Mouse (Mus musculus) CH12.LX (cell line): ENCODE measurements around the gene Tll2. TPM values are rescaled to one million over a fixed set of nuclear protein-coding genes. Genes with fewer than 3 reads are reported as not detected.

Source experiments
- DNase-seq: peaks from one replicate; pipeline ENCODE4 v3.0.0-alpha.2; 2013; ENCODE audit errors: extremely low read depth
- H3K27ac ChIP-seq: 2 replicates; pipeline ENCODE4 v1.5.1; 2012; ENCODE audit warnings: low read depth, mild to moderate bottlenecking, control low read depth, moderate library complexity; ENCODE audit not compliant: insufficient read depth
- H3K27me3 ChIP-seq: replicated peaks from 2 replicates; pipeline ENCODE3; 2012; ENCODE audit warnings: inconsistent platforms
- H3K36me3 ChIP-seq, 2 experiments: replicated peaks in 1 of 2; 2 replicates each; pipeline versions ENCODE3 to v1.6.1; 2012; ENCODE audit warnings: inconsistent platforms in 1 of 2, low read length in 1 of 2, mild to moderate bottlenecking in 1 of 2, mixed read lengths in 1 of 2, moderate library complexity in 1 of 2; ENCODE audit not compliant: control insufficient read depth in 1 of 2, insufficient read depth in 1 of 2
- H3K4me1 ChIP-seq, 2 experiments: 2 replicates each; pipeline ENCODE4 v1.6.1; 2012; ENCODE audit warnings: inconsistent platforms in 1 of 2, moderate library complexity in 1 of 2; ENCODE audit not compliant: insufficient read depth in 2 of 2, control insufficient read depth in 1 of 2
- H3K4me2 ChIP-seq: 2 replicates; pipeline ENCODE4 v1.6.1; 2012; ENCODE audit warnings: low read depth, mild to moderate bottlenecking, control low read depth; ENCODE audit not compliant: poor library complexity, insufficient read depth, severe bottlenecking
- H3K4me3 ChIP-seq, 3 experiments: fragments of 150-350 bp in 1 of 3; sonication (generic) in 1 of 3; replicated peaks in 1 of 3; 2 replicates each; pipeline versions ENCODE3 to v1.5.1; 2011 to 2012; ENCODE audit warnings: low read depth in 2 of 3, low read length in 2 of 3, mild to moderate bottlenecking in 2 of 3, moderate library complexity in 2 of 3, control low read depth in 1 of 3, improper control_type of control experiment in 1 of 3, inconsistent platforms in 1 of 3, mixed read lengths in 1 of 3; ENCODE audit not compliant: poor library complexity in 1 of 3
- H3K79me2 ChIP-seq: replicated peaks from 2 replicates; pipeline ENCODE4 v1.6.1; 2012; ENCODE audit warnings: mild to moderate bottlenecking, moderate library complexity; ENCODE audit not compliant: control insufficient read depth, poor library complexity, insufficient read depth, severe bottlenecking; ENCODE audit errors: extremely low read depth
- H3K9ac ChIP-seq: 2 replicates; pipeline ENCODE4 v1.6.1; 2012; ENCODE audit warnings: low read depth, mild to moderate bottlenecking, control low read depth, moderate library complexity; ENCODE audit not compliant: insufficient read depth
- H3K9me3 ChIP-seq: replicated peaks from 2 replicates; pipeline ENCODE3; 2012; ENCODE audit warnings: low read length, inconsistent platforms, mixed read lengths
- BHLHE40 ChIP-seq: IDR thresholded peaks from 2 replicates; pipeline ENCODE4 v1.6.1; 2011; ENCODE audit warnings: mild to moderate bottlenecking, low read depth, low read length, improper control_type of control experiment
- CHD1 ChIP-seq: IDR thresholded peaks from 2 replicates; pipeline ENCODE4 v1.6.1; 2012; ENCODE audit warnings: low read depth, low read length, improper control_type of control experiment, inconsistent platforms
- ETS1 ChIP-seq: conservative IDR thresholded peaks from 2 replicates; pipeline ENCODE4 v1.6.1; 2012; ENCODE audit warnings: low read depth, mild to moderate bottlenecking, inconsistent platforms, low read length, improper control_type of control experiment, moderate library complexity
- HCFC1 ChIP-seq: IDR thresholded peaks from 2 replicates; pipeline ENCODE4 v1.6.1; 2012; ENCODE audit warnings: low read depth, mild to moderate bottlenecking, inconsistent platforms, low read length, improper control_type of control experiment
- JUND ChIP-seq: conservative IDR thresholded peaks from 2 replicates; pipeline ENCODE4 v1.6.1; 2011; ENCODE audit warnings: low read depth, low read length, improper control_type of control experiment
- MAFK ChIP-seq: IDR thresholded peaks from 2 replicates; pipeline ENCODE4 v1.6.1; 2011; ENCODE audit warnings: low read length, improper control_type of control experiment; ENCODE audit not compliant: insufficient replicate concordance
- NRF1 ChIP-seq: IDR thresholded peaks from 2 replicates; pipeline ENCODE4 v1.6.1; 2014; ENCODE audit warnings: low read depth, mild to moderate bottlenecking, inconsistent platforms, low read length, improper control_type of control experiment, moderate library complexity
- RCOR1 ChIP-seq: conservative IDR thresholded peaks from 2 replicates; pipeline ENCODE4 v1.6.1; 2012; ENCODE audit warnings: low read depth, mild to moderate bottlenecking, inconsistent platforms, low read length, improper control_type of control experiment
- SIN3A ChIP-seq: IDR thresholded peaks from 2 replicates; pipeline ENCODE4 v1.6.1; 2012; ENCODE audit warnings: low read length, improper control_type of control experiment, inconsistent platforms
- SMC3 ChIP-seq: IDR thresholded peaks from 2 replicates; pipeline ENCODE4 v1.6.1; 2011; ENCODE audit warnings: low read depth, low read length, improper control_type of control experiment
- TBP ChIP-seq: conservative IDR thresholded peaks from 2 replicates; pipeline ENCODE4 v1.6.1; 2011; ENCODE audit warnings: low read depth, low read length, improper control_type of control experiment
- UBTF ChIP-seq: IDR thresholded peaks from 2 replicates; pipeline ENCODE4 v1.6.1; 2012; ENCODE audit warnings: low read depth, mild to moderate bottlenecking, inconsistent platforms, low read length, improper control_type of control experiment, moderate library complexity
- USF1 ChIP-seq: IDR thresholded peaks from 2 replicates; pipeline ENCODE4 v1.6.1; 2014; ENCODE audit warnings: low read depth, mild to moderate bottlenecking, inconsistent platforms, low read length, improper control_type of control experiment
- USF2 ChIP-seq: conservative IDR thresholded peaks from 2 replicates; pipeline ENCODE4 v1.6.1; 2011; ENCODE audit warnings: low read depth, low read length, improper control_type of control experiment
- ZC3H11A ChIP-seq: IDR thresholded peaks from 2 replicates; pipeline ENCODE4 v1.6.1; 2012; ENCODE audit warnings: low read depth, mild to moderate bottlenecking, inconsistent platforms, low read length, improper control_type of control experiment
- ZMIZ1 ChIP-seq: IDR thresholded peaks from 2 replicates; pipeline ENCODE4 v1.6.1; 2012; ENCODE audit warnings: low read depth, mild to moderate bottlenecking, inconsistent platforms, low read length, improper control_type of control experiment
- dilution Hi-C: fragments of 300-500 bp; cut with MboI; formaldehyde crosslinking; loops from 2 replicates; pipeline ENCODE4 v1.14.3; 2020; ENCODE audit warnings: low sequenced_read_pairs; ENCODE audit not compliant: extremely low pct_unique_long_range_greater_than_20kb, extremely low pct_ligation_motif_present
- in situ Hi-C: fragments of 300-500 bp; cut with MboI; formaldehyde crosslinking; loops from 3 replicates; pipeline ENCODE4 v1.14.3; 2019; ENCODE audit warnings: low sequenced_read_pairs, low pct_ligation_motif_present, low pct_unique_long_range_greater_than_20kb, mixed read lengths
- polyA plus RNA-seq: library from polyadenylated mRNA; unstranded; fragments of >175 nt; gene quantifications from 2 replicates; pipeline ENCODE4 v1.2.1, GENCODE M21; 2012; ENCODE audit warnings: low read depth; ENCODE audit not compliant: insufficient read length
- total RNA-seq, 2 experiments: library from RNA; depleted of rRNA; stranded (reverse); fragments of 300-350 nt in 1 of 2; fragments of >200 nt in 1 of 2; gene quantifications; 2 replicates each; pipeline ENCODE4 v1.2.3; 2012 to 2014

Gene Tll2
- total and polyA plus RNA-seq, 3 experiments: not detected

- no peak overlapping the region for H3K9ac ChIP-seq
- H3K4me1 ChIP-seq: peaks cover 0 to 6% of the 10 kb centered on the region in 2 experiments; a peak in 1 of 4 replicates
- H3K27ac ChIP-seq: no peak overlapping the region
- H3K79me2 ChIP-seq: no peaks in the 10 kb centered on the region
- TF ChIP-seq TBP: no peak
- TF ChIP-seq HCFC1: no peak
- TF ChIP-seq UBTF: no peak
- TF ChIP-seq USF2: no peak
- no peak for TF ChIP-seq SIN3A
- no peak for TF ChIP-seq ZC3H11A
- no peak for TF ChIP-seq RCOR1
- no peak for TF ChIP-seq ETS1
- no peak for TF ChIP-seq BHLHE40
- no peaks in the 10 kb centered on the region for H3K9me3 ChIP-seq
- peaks cover 14% of the 10 kb centered on the region for H3K27me3 ChIP-seq
- no peak overlapping the region for H3K4me2 ChIP-seq
- DNase-seq: no peak
- no peak overlapping the region for H3K4me3 ChIP-seq
- no peaks in the 10 kb centered on the region for H3K36me3 ChIP-seq
- dilution Hi-C loops (no loop called here), in situ Hi-C loops (no loop called here)
Measured at GRCm38 (mm10) chr19:41108666-41109065, 98.0 kb downstream of the Tll2 start.

- Histone ChIP-seq H3K4me1 (peaks cover 0 to 6% of the 10 kb centered on the region in 2 experiments; a peak in 1 of 4 replicates), H3K4me2 (no peak overlapping the region), H3K9ac (no peak overlapping the region), H3K36me3 (no peaks in the 10 kb centered on the region), H3K27ac (no peak overlapping the region), H3K4me3 (no peak overlapping the region), H3K9me3 (no peaks in the 10 kb centered on the region), H3K79me2 (no peaks in the 10 kb centered on the region), H3K27me3 (peaks cover 14% of the 10 kb centered on the region)
- dilution Hi-C loops (no loop called here), in situ Hi-C loops (no loop called here)
- TF ChIP-seq MAFK: no peak
- TF ChIP-seq USF1: no peak
- no peak for TF ChIP-seq JUND
- no peak for TF ChIP-seq SMC3
- TF ChIP-seq ZMIZ1: no peak
- TF ChIP-seq NRF1: no peak
- TF ChIP-seq CHD1: no peak
- DNase-seq: no peak
Measured at GRCm38 (mm10) chr19:41107530-41107929, 99.1 kb downstream of the Tll2 start.
